Mouse (Mus musculus) gastrocnemius, adult 8-10 months (tissue): Measurements from ENCODE around the gene Gm49387. TPM values are rescaled to one million over a fixed set of nuclear protein-coding genes. Genes with fewer than 3 reads are reported as not detected.

Source experiments
- DNase-seq, 2 experiments: peaks; one replicate each; pipeline ENCODE4 v3.0.0; 2022; ENCODE audit warnings: low spot score in 2 of 2
- total RNA-seq, 4 experiments: library from RNA; stranded (reverse); gene quantifications; 2 replicates each; pipeline ENCODE4 v1.2.4; 2022

The Gm49387 gene
- total RNA-seq, 4 experiments from 2014 or later = not detected

DNA sequence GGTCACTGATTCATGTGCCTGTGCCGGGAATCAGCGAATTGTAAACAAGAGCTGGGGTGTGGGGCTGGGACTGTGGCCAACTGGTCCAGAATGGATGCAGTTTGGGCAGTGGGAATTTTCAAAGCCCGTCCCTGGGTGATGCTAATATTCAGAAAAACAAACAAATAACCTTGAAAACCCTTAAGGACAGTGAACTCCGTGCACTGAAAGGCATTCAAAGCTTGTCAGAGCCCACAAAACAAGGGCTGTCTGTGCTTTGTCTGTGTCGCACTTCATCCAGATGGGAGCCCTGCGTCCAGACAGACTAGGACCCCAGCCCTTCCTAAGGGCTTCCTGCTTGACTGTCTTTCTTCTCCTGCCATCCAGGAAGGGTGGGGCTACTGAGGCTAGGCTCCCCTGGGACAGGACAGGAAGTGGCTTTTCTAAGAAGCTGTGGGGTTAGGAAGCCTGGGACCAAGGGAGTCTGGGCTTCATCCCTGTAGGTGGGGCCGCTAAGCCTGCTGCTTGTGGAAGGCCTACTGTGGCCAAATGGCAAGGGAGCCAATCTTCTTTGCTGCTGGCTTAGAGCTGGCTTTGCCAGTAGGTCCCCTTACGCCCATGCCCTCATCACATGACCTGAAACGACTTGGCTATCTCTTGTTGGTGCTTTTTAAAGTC, 22.0 kb upstream of the Gm49387 start:
- DNase-seq = peak; percentile 78 to 88

DNA sequence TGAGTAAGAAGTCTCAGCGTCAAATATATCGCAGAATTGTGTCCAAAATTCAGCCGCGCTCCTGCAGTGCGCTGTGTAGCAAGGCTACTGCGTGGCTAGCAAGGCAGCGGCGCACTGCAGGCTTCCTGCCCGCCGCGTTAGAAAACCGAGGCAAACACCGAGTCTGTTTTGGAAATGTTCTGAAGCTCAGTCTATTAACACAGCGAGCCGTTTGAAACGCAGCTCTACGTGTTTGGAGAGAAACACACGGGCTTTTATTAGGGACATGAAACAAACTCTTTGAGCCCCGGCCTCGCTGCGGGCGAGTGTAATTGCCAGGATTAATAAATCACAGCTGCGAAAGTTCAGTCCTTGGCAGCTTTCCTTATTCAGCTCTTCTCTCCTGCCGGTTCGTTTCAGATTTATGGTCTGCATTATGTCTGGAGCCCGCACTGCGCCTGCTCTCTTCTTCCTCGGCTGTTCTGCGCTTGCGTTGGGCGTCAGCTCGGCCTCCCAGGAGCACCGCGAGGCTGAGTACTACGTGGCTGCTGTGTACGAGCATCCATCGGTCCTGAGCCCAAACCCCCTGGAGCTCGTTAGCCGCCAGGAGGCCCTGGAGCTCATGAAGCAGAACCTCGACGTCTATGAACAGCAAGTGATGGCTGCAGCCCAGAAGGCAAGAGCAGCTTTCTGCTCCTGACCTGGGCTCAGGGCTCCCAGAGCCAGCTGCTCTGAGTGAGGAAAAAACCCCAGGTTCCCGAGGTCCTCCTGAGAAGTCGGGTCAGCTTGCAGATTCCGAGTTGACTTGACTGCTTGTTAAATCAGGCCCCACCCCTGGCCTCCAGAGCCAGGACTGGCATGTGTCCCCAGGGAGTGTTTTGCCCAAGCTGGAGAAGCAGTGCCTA, 21.2 kb upstream of the Gm49387 start:
- DNase-seq = peak; percentile 88 to 92

DNA sequence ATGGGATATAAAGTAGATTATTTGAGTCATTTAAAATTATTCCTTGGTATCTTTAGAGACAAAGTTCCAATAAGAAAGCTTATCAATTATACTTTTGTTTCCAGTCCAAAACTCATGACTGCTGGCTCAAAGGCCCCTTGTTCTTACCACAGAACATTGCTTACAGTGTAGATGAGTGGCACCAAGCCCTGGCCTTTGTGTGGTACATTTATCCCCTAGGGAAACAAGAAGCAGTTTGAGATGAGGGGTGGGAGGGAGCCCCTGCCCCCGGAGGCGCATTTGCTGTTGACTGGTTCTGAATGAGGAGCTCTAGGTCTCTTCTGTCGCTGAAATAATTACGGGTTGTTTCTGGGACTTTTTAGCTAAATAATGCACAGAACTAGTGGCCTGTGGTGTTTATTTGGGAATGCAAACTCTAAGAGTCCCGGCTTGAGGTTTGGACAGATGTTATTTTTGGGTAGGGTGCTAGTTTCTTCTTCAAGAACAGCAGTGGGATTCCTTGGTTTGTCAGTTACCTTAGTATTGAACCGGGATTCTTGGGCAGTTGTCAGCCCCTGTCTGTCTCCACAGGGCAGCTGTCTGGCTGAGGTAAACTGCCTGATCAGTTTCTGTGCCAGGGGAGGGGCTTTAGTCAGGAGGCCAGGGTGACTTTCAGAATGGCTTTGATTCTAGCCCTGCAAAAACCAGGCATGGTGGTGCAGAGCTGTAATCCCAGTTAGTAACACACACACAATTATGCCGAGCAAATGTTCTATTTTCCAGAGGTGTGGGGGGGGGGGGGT, 19.8 kb upstream of the Gm49387 start:
- DNase-seq = no peak

DNA sequence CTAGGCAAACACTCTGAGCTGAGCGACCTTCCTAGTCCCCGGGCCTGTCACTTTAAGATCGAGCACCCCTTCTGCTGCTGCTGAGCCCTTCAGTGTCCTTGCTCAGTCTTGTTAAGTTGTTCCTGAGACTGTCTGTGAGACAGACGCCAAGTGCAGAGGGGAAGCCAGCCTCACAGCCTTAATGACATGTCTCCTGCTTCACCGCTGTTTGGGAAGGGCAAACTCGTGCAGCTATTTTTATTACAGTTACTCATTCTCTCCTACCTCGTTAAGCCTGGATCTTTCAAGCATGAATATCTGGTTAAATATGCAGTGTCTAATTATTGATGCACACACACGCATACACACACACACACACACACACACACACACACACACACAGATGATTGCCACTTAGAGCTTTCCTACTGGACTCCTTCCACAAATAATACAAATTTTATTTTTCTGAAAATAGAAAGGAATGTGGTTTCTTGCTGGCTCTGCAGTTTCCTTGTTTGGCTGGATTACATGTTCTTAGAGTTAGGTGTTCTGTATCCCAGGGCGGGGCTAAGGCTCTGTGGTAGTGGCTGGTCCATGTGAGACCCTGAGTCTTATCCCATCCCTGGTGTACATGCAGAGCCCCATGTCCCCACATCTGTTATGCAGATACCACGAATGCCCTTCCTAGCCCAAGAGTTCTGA, 19.0 kb upstream of the Gm49387 start:
- DNase-seq = peak; percentile 67 to 70

- DNase-seq = no peak
Measured at GRCm38 (mm10) chr14:31658126-31658680, 17.5 kb upstream of the Gm49387 start.

GRCm38 (mm10) chr14:31656857-31657645, 16.4 kb upstream of the Gm49387 start:
- DNase-seq = no peak

GRCm38 (mm10) chr14:31656386-31656785, 15.7 kb upstream of the Gm49387 start:
- no peak for DNase-seq

- no peak for DNase-seq
Measured at GRCm38 (mm10) chr14:31655406-31655805, 14.7 kb upstream of the Gm49387 start.

GRCm38 (mm10) chr14:31654816-31655215, 14.1 kb upstream of the Gm49387 start:
- no peak for DNase-seq

- DNase-seq = no peak
Measured at GRCm38 (mm10) chr14:31653101-31653875, 12.6 kb upstream of the Gm49387 start.

DNA sequence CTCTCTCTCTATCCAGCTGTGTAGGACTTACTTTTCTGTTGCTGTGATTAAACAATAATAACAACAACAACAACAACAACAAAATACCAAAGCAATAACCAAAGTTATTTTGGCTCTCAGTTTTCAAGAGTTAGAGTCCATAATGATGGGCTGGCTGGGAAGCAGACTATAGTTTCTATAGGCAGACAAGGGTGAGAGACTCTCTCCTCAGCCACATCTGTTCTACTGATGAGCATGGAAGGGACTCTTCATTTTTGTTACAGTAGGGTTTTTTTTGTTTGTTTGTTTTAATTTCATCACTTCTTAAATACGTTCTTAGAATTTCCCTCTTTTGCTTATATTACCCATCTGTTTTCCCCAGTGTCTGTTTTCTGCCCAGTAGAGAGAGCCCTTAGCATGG, 11.9 kb upstream of the Gm49387 start:
- no peak for DNase-seq

GRCm38 (mm10) chr14:31652106-31652505, 11.4 kb upstream of the Gm49387 start:
- DNase-seq = no peak

DNA sequence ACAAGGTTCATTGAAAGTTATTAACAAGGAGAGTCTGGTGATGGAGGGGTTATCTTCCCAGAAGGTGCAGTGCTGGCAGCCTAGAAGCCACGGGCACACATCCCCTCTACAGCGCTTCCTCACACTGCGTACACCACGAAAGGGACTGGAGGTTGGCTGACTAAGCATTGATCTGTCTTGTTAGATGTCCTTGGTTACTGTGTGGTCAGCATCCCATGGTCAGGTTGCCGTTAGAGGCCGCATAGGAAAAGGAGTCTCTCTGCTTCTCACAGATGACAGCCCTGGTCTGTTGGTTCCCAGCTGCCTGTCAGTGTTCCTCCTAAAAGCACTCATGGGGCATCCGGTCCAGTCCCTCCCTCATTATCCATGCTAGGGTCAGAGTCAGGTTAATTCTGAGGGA, 10.5 kb upstream of the Gm49387 start:
- DNase-seq = no peak

DNA sequence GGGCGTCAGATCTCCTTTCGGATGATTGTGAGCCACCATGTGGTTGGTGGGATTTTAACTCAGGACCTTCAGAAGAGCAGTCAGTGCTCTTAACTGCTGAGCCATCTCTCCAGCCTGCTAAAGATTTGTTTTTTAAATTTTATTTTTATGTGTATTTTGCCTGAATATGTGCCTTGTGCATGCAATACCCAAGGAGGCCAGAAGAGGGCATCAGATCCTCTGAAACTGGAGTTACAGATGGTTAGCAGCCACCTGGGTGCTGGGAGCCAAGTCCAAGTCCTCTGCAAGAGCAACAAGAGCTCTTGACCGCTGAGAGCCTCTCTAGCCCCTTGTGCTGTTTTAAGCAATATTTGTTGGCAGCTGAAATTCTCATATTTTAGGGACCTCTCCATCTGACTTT, 9.7 kb upstream of the Gm49387 start:
- no peak for DNase-seq

GRCm38 (mm10) chr14:31647991-31648390, 7.3 kb upstream of the Gm49387 start:
- no peak for DNase-seq

DNA sequence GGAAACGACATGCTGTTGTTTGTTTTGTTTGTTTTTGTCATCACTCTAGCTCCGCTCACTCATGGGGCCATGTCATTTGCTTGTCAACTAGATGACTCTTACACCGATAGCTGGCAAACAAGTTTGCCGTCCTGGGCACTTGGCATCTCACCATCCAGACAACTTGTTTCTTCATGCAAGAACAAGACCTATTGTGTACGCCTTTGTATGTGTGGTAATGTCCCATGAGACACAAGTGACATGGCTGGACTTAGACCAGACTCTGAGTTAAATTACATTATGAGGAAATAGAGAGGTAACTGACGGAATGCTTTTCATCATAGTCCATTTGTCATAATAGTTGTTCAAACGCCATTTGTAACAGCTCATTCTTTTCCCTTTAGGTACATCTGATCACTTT, 5.2 kb upstream of the Gm49387 start:
- DNase-seq = no peak

DNA sequence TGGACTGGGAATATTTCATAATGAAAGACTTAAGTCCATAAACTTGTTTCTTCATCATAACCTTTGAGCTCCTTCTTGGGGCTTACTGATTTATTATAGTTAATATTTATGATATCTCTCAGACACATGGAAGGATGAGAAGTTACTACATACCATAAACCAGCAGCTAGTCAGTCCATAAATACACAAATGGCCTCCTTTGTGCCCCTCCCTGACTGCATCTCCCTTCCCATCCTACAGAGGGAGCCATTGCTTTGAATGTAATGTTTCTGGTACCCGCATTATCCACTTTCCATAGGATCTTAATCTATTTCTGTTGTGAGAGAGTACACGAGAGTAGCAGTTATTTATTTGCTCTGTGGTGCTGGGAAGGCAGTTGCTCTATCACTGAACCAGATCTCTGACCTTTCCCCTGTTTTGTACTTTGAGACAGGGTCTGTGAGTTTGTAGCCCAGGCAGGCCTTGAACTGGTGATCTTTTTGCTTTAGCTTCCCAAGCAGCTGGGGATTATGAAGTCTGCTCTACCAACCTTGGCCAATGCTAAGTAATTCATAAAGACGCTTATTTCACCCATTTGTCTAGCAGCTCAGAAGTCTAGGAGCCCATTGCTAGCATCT, 4.4 kb upstream of the Gm49387 start:
- no peak for DNase-seq

DNA sequence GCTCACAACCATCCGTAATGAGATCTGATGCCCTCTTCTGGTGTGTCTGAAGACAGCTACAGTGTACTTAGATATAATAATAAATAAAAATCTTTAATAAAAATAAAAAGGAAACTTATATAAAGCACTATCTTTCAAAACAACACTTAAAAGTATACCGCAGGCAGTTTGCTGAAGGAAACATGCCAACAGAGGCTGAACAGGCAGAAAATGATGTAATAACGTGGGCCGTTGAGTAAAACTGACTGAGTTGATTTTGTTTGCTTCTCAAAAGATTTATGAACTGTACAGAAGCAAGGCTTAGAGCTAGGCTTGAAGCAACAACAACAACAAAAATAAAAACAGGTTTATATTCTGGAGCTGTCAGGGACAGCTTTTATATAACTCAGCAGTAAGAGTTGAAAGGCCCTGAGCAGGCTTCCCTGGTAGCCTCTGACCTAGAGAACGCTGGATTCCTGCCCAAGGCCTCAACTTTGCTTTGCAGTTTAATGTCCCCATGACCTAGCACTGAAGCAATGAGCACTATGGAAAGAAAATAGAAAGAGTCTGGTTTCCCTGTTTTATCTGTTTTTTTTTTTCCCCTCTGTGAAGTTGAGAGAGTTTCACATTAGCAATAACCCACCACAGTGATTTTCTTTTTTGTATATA, 3.6 kb upstream of the Gm49387 start:
- DNase-seq = no peak
